Mouse (Mus musculus): ENCODE measurements at regions not wholly inside any gene's neighbourhood (a gene's known extent, or its start where the extent isn't known, plus 50 kb on each side); places are given as distances from the start of the nearest gene placed in this dataset.

- TF ChIP-seq CTCF (IDR thresholded peaks at IDR 0.05; ENCODE audit: borderline replicate concordance, control insufficient read depth, extremely low read depth, insufficient read depth, low read length, poor library complexity) (no peak), POLR2A (IDR thresholded peaks at IDR 0.05; ENCODE audit: control insufficient read depth, extremely low read depth, insufficient read depth, low read length, poor library complexity) (no peak)
Measured at GRCm38 (mm10) chr14:76864664-76865063, 171.9 kb upstream of the Ccdc122 start.

All from thymus, adult 2 months (tissue).